Mouse (Mus musculus) kidney, embryonic 16.5 days (tissue): ENCODE data around the gene Sox5. TPM values are rescaled to one million over a fixed set of nuclear protein-coding genes. Genes with fewer than 3 reads are reported as not detected.

ENCODE experiments used
- ATAC-seq: fragments of 200-750 bp; cut with Nextera tagmentation; 2 replicates; pipeline ENCODE4 v1.8.0; 2017; ENCODE audit warnings: moderate TSS enrichment; ENCODE audit not compliant: low FRiP score, low TSS enrichment
- H3K27ac ChIP-seq: fragments of 300-500 bp; sonication (generic); 2 replicates; pipeline ENCODE4 v1.5.1; 2014; ENCODE audit warnings: low read length
- H3K27me3 ChIP-seq: fragments of 300-500 bp; sonication (generic); 2 replicates; pipeline ENCODE4 v1.6.1; 2014; ENCODE audit warnings: low read length, control low read depth, mixed read lengths; ENCODE audit not compliant: insufficient read depth
- H3K36me3 ChIP-seq: fragments of 300-500 bp; sonication (generic); 2 replicates; pipeline ENCODE4 v1.6.1; 2014; ENCODE audit warnings: low read length, control low read depth, mixed read lengths; ENCODE audit not compliant: insufficient read depth
- H3K4me1 ChIP-seq: fragments of 300-500 bp; sonication (generic); 2 replicates; pipeline ENCODE4 v1.6.1; 2014; ENCODE audit warnings: low read length, control low read depth, mixed read lengths; ENCODE audit not compliant: insufficient read depth
- H3K4me2 ChIP-seq: fragments of 300-500 bp; sonication (generic); replicated peaks from 2 replicates; pipeline ENCODE4 v1.6.1; 2014; ENCODE audit warnings: low read depth, low read length
- H3K4me3 ChIP-seq: fragments of 300-500 bp; sonication (generic); 2 replicates; pipeline ENCODE4 v1.5.1; 2014; ENCODE audit warnings: mild to moderate bottlenecking, low read length
- H3K9ac ChIP-seq: fragments of 300-500 bp; sonication (generic); replicated peaks from 2 replicates; pipeline ENCODE4 v1.6.1; 2014; ENCODE audit warnings: low read length
- H3K9me3 ChIP-seq: fragments of 300-500 bp; sonication (generic); 2 replicates; pipeline ENCODE4 v1.6.1; 2016; ENCODE audit warnings: low read length, control low read depth
- WGBS: fragments of 180-500 bp; shearing (Covaris S2); extraction: QIAGEN DNeasy Blood & Tissue Kit; methylation state at CpG from one replicate; pipeline ENCODE4 v1.1.7; 2014; 5-methylcytosine and 5-hydroxymethylcytosine counted together
- polyA plus RNA-seq: library from polyadenylated mRNA; unstranded; fragments of >200 nt; fragmentation: Nextera tagmentation; extraction: Ambion mirVana; gene quantifications from 2 replicates; pipeline ENCODE4 v1.2.1, GENCODE M21; 2015

Sox5 gene
- polyA plus RNA-seq, 1 experiment from 2014 or later: 14.8 TPM

- Histone ChIP-seq H3K27ac (no peak overlapping the region), H3K27me3 (no peaks in the 10 kb centered on the region), H3K4me2 (no peak overlapping the region), H3K36me3 (no peaks in the 10 kb centered on the region), H3K4me1 (no peaks in the 10 kb centered on the region), H3K4me3 (no peak overlapping the region), H3K9ac (no peak overlapping the region), H3K9me3 (no peaks in the 10 kb centered on the region)
- ATAC-seq: no peak
- WGBS: 95% methylated on average over 3 of the region's 3 CpGs
These were observed 947.8 kb downstream of the Sox5 start for GRCm38 (mm10) chr6:143833986-143834385.

- Histone ChIP-seq H3K27me3 (no peaks in the 10 kb centered on the region), H3K36me3 (no peaks in the 10 kb centered on the region), H3K27ac (no peak overlapping the region), H3K9ac (no peak overlapping the region), H3K4me2 (no peak overlapping the region), H3K4me3 (no peak overlapping the region), H3K4me1 (no peaks in the 10 kb centered on the region), H3K9me3 (no peaks in the 10 kb centered on the region)
- no peak for ATAC-seq
- 77% methylated on average over 23 of the region's 23 CpGs for WGBS
These were observed 948.6 kb downstream of the Sox5 start for GRCm38 (mm10) chr6:143833182-143833558.

GRCm38 (mm10) chr6:143832483-143833181, 949.1 kb downstream of the Sox5 start:
- no peak overlapping the region for H3K4me3 ChIP-seq
- H3K27me3 ChIP-seq: no peaks in the 10 kb centered on the region
- no peak overlapping the region for H3K4me2 ChIP-seq
- no peak overlapping the region for H3K27ac ChIP-seq
- H3K4me1 ChIP-seq: no peaks in the 10 kb centered on the region
- no peak overlapping the region for H3K9ac ChIP-seq
- ATAC-seq: no peak
- H3K9me3 ChIP-seq: no peaks in the 10 kb centered on the region
- no peaks in the 10 kb centered on the region for H3K36me3 ChIP-seq
- WGBS: 89% methylated on average over 12 of the region's 12 CpGs

- Histone ChIP-seq H3K9me3 (no peaks in the 10 kb centered on the region), H3K36me3 (no peaks in the 10 kb centered on the region), H3K4me3 (no peak overlapping the region), H3K27me3 (no peaks in the 10 kb centered on the region), H3K27ac (no peak overlapping the region), H3K4me2 (no peak overlapping the region), H3K9ac (no peak overlapping the region), H3K4me1 (no peaks in the 10 kb centered on the region)
- WGBS: 25% methylated on average over 4 of the region's 4 CpGs
- no peak for ATAC-seq
These were observed 950.5 kb downstream of the Sox5 start for GRCm38 (mm10) chr6:143831246-143831645.

- Histone ChIP-seq H3K27ac (no peak overlapping the region), H3K9ac (no peak overlapping the region), H3K4me1 (no peaks in the 10 kb centered on the region), H3K4me2 (no peak overlapping the region), H3K27me3 (no peaks in the 10 kb centered on the region), H3K36me3 (no peaks in the 10 kb centered on the region), H3K9me3 (no peaks in the 10 kb centered on the region), H3K4me3 (no peak overlapping the region)
- WGBS: 52% methylated on average over 2 of the region's 2 CpGs
- no peak for ATAC-seq
These were observed 951.6 kb downstream of the Sox5 start for GRCm38 (mm10) chr6:143830131-143830530.

GRCm38 (mm10) chr6:143826786-143827185, 955.0 kb downstream of the Sox5 start:
- no peak for ATAC-seq
- H3K9me3 ChIP-seq: no peaks in the 10 kb centered on the region
- WGBS: 84% methylated on average over 5 of the region's 5 CpGs

GRCm38 (mm10) chr6:143825966-143826365, 955.8 kb downstream of the Sox5 start:
- Histone ChIP-seq H3K27me3 (no peaks in the 10 kb centered on the region), H3K36me3 (no peaks in the 10 kb centered on the region), H3K9me3 (no peaks in the 10 kb centered on the region), H3K27ac (no peak overlapping the region), H3K4me2 (no peak overlapping the region), H3K4me1 (no peaks in the 10 kb centered on the region), H3K4me3 (no peak overlapping the region), H3K9ac (no peak overlapping the region)
- no peak for ATAC-seq
- 91% methylated on average over 5 of the region's 5 CpGs for WGBS

More at GRCm38 (mm10) chr6:143826786-143827185, 955.0 kb downstream of the Sox5 start:
- Histone ChIP-seq H3K4me2 (no peak overlapping the region), H3K9ac (no peak overlapping the region), H3K27ac (no peak overlapping the region), H3K36me3 (no peaks in the 10 kb centered on the region), H3K27me3 (no peaks in the 10 kb centered on the region), H3K4me3 (no peak overlapping the region), H3K4me1 (no peaks in the 10 kb centered on the region)

- no peaks in the 10 kb centered on the region for H3K36me3 ChIP-seq
- H3K27me3 ChIP-seq: no peaks in the 10 kb centered on the region
- no peak overlapping the region for H3K4me2 ChIP-seq
- 82% methylated on average over 6 of the region's 6 CpGs for WGBS
- no peak overlapping the region for H3K27ac ChIP-seq
- H3K4me3 ChIP-seq: no peak overlapping the region
- H3K9ac ChIP-seq: no peak overlapping the region
- no peaks in the 10 kb centered on the region for H3K4me1 ChIP-seq
- H3K9me3 ChIP-seq: no peaks in the 10 kb centered on the region
- no peak for ATAC-seq
These were observed 956.7 kb downstream of the Sox5 start for GRCm38 (mm10) chr6:143825086-143825485.

- 86% methylated on average over 2 of the region's 2 CpGs for WGBS
- no peak for ATAC-seq
- Histone ChIP-seq H3K4me2 (no peak overlapping the region), H3K27ac (no peak overlapping the region), H3K9me3 (no peaks in the 10 kb centered on the region), H3K4me1 (no peaks in the 10 kb centered on the region), H3K4me3 (no peak overlapping the region), H3K36me3 (no peaks in the 10 kb centered on the region), H3K27me3 (no peaks in the 10 kb centered on the region), H3K9ac (no peak overlapping the region)
These were observed 993.3 kb downstream of the Sox5 start for GRCm38 (mm10) chr6:143788446-143788845.

GRCm38 (mm10) chr6:143787360-143787759, 994.4 kb downstream of the Sox5 start:
- Histone ChIP-seq H3K4me1 (no peaks in the 10 kb centered on the region), H3K9ac (no peak overlapping the region), H3K27ac (no peak overlapping the region), H3K9me3 (no peaks in the 10 kb centered on the region), H3K4me3 (no peak overlapping the region), H3K27me3 (no peaks in the 10 kb centered on the region), H3K36me3 (no peaks in the 10 kb centered on the region), H3K4me2 (no peak overlapping the region)
- 82% methylated on average over 5 of the region's 5 CpGs for WGBS
- ATAC-seq: no peak
